9 mouse cellular contexts compared by ENCODE assay signal in genomic region chrX:166477393-166477792, GRCm38 (mm10). TPM values are rescaled to one million over a fixed set of nuclear protein-coding genes. Genes with fewer than 3 reads are reported as not detected.
DNase-seq lines count a peak whose midpoint lies in the region; ATAC-seq and TF ChIP-seq lines count a peak whose summit lies in the region.
"Had no signal": no experiment of that assay in that cellular context is flagged by ENCODE, and none has a peak within 500 bp of the region (broad histone marks: within the 10 kb centered on the region; RNA-seq: fewer than 3 reads in every experiment).

No protein-coding gene starts in this region.

- no peaks in the 10 kb centered on the region for H3K36me3 ChIP-seq in hindbrain, embryonic 13.5 days
- H3K36me3 ChIP-seq in hindbrain, embryonic 11.5 days (ENCODE audit: control insufficient read depth, insufficient read depth, low read length) = no peaks in the 10 kb centered on the region
- no peaks in the 10 kb centered on the region; the same call in none of the 2 replicates for H3K36me3 ChIP-seq in ES-E14 (ENCODE audit: control insufficient read depth, insufficient read depth, low read length, poor library complexity, severe bottlenecking)
- no peaks in the 10 kb centered on the region for H3K36me3 ChIP-seq in forebrain, embryonic 16.5 days (ENCODE audit: control insufficient read depth, insufficient read depth)
- no peaks in the 10 kb centered on the region for H3K36me3 ChIP-seq in liver, embryonic 15.5 days (replicated peaks)

- H3K4me1 ChIP-seq in hindbrain, embryonic 13.5 days (replicated peaks) = peaks cover 16% of the 10 kb centered on the region
- H3K4me1 ChIP-seq in hindbrain, embryonic 11.5 days (replicated peaks; ENCODE audit: control insufficient read depth, insufficient read depth, low read length) = no peaks in the 10 kb centered on the region
- H3K4me1 ChIP-seq in ES-E14 (ENCODE audit: control insufficient read depth in 2 of 2, insufficient read depth in 2 of 2, low read length in 2 of 2, poor library complexity in 1 of 2) = no peaks in the 10 kb centered on the region; a peak in 1 of 4 replicates
- peaks cover 4% of the 10 kb centered on the region for H3K4me1 ChIP-seq in forebrain, embryonic 16.5 days (replicated peaks; ENCODE audit: control insufficient read depth, insufficient read depth, low read length)
- 0 out of 2 replicates have a peak, but pooled peaks cover 2% of the 10 kb centered on the region for H3K4me1 ChIP-seq in liver, embryonic 15.5 days (replicated peaks)

- H3K9me3 ChIP-seq in hindbrain, embryonic 13.5 days = no peaks in the 10 kb centered on the region
- H3K9me3 ChIP-seq in hindbrain, embryonic 11.5 days (ENCODE audit: control insufficient read depth, low read length) = no peaks in the 10 kb centered on the region
- no peaks in the 10 kb centered on the region for H3K9me3 ChIP-seq in ES-E14 (ENCODE audit: control insufficient read depth, insufficient read depth, low read depth, low read length)
- H3K9me3 ChIP-seq in forebrain, embryonic 16.5 days (ENCODE audit: control insufficient read depth, low read length) = no peaks in the 10 kb centered on the region
- H3K9me3 ChIP-seq in liver, embryonic 15.5 days (replicated peaks) = no peaks in the 10 kb centered on the region

- H3K4me3 ChIP-seq in hindbrain, embryonic 13.5 days = peak overlapping the region; percentile 9; the same call in 1 of the 2 replicates
- no peak overlapping the region for H3K4me3 ChIP-seq in hindbrain, embryonic 11.5 days (ENCODE audit: low read depth, low read length)
- peak overlapping the region; percentile 11 to 28; a peak in 2 of 4 replicates for H3K4me3 ChIP-seq in ES-E14 (ENCODE audit: insufficient read depth in 1 of 2, low read depth in 1 of 2, low read length in 2 of 2, poor library complexity in 1 of 2, severe bottlenecking in 1 of 2)
- 0 out of 2 replicates have a peak overlapping the region, but pooled peaks have one; percentile 9 for H3K4me3 ChIP-seq in forebrain, embryonic 16.5 days (replicated peaks; ENCODE audit: low read length)
- peak overlapping the region; percentile 3; the same call in 1 of the 2 replicates for H3K4me3 ChIP-seq in liver, embryonic 15.5 days (replicated peaks)

- no peak for ATAC-seq in hindbrain, embryonic 13.5 days (ENCODE audit: low FRiP score)
- no peak for ATAC-seq in hindbrain, embryonic 11.5 days (ENCODE audit: low FRiP score)
- ATAC-seq in forebrain, embryonic 16.5 days = no peak
- no peak for ATAC-seq in liver, embryonic 15.5 days (ENCODE audit: insufficient read depth)
- ATAC-seq in megakaryocyte, adult 5-6 weeks (ENCODE audit: poor library complexity, severe bottlenecking) = no peak

- H3K27ac ChIP-seq in hindbrain, embryonic 13.5 days = no peak overlapping the region
- no peak overlapping the region for H3K27ac ChIP-seq in hindbrain, embryonic 11.5 days (ENCODE audit: low read depth, low read length)
- no peak overlapping the region for H3K27ac ChIP-seq in ES-E14 (ENCODE audit: insufficient read depth, low read depth, low read length, poor library complexity, severe bottlenecking)
- no peak overlapping the region for H3K27ac ChIP-seq in forebrain, embryonic 16.5 days (ENCODE audit: low read length)
- H3K27ac ChIP-seq in liver, embryonic 15.5 days (replicated peaks) = no peak overlapping the region

- in situ Hi-C loops in ES-E14 (cut with MboI; ENCODE audit: low sequenced_read_pairs in 2 of 2, unreplicated experiment in 2 of 2) = no loop called here

- 72% methylated on average over 6 of the region's 6 CpGs for WGBS in hindbrain, embryonic 13.5 days
- 74% methylated on average over 6 of the region's 6 CpGs for WGBS in hindbrain, embryonic 11.5 days
- 78% methylated on average over 6 of the region's 6 CpGs for WGBS in forebrain, embryonic 16.5 days
- 60% methylated on average over 6 of the region's 6 CpGs for WGBS in liver, embryonic 15.5 days (ENCODE audit: insufficient replicate concordance)

- H3K9ac ChIP-seq in hindbrain, embryonic 13.5 days = no peak overlapping the region
- H3K9ac ChIP-seq in hindbrain, embryonic 11.5 days (ENCODE audit: low read depth, low read length) = no peak overlapping the region
- H3K9ac ChIP-seq in ES-E14 (ENCODE audit: insufficient read depth, low read depth, low read length, poor library complexity, severe bottlenecking) = peak overlapping the region; percentile 38; the same call in 1 of the 2 replicates
- no peak overlapping the region for H3K9ac ChIP-seq in forebrain, embryonic 16.5 days (replicated peaks; ENCODE audit: low read depth, low read length)
- no peak overlapping the region for H3K9ac ChIP-seq in liver, embryonic 15.5 days

- H3K27me3 ChIP-seq in hindbrain, embryonic 13.5 days = no peaks in the 10 kb centered on the region
- H3K27me3 ChIP-seq in hindbrain, embryonic 11.5 days (ENCODE audit: control insufficient read depth, insufficient read depth, low read length) = no peaks in the 10 kb centered on the region
- no peaks in the 10 kb centered on the region for H3K27me3 ChIP-seq in forebrain, embryonic 16.5 days (replicated peaks; ENCODE audit: control insufficient read depth, insufficient read depth, low read length)
- no peaks in the 10 kb centered on the region for H3K27me3 ChIP-seq in liver, embryonic 15.5 days

- DNase-seq in hindbrain, embryonic 11.5 days (ENCODE audit: low spot score) = no peak
- no peak for DNase-seq in ES-E14 (ENCODE audit: low read depth, low spot score)
- no peak for DNase-seq in urinary bladder, adult 18-20 months (ENCODE audit: low spot score in 2 of 2)
- DNase-seq in spleen, postnatal 10 days (ENCODE audit: low spot score in 2 of 2) = no peak
- DNase-seq: spleen, adult 18-20 months had no signal

- H3K4me2 ChIP-seq in hindbrain, embryonic 13.5 days = peak overlapping the region; percentile 62
- H3K4me2 ChIP-seq in hindbrain, embryonic 11.5 days (replicated peaks; ENCODE audit: low read depth, low read length) = no peak overlapping the region
- H3K4me2 ChIP-seq in forebrain, embryonic 16.5 days (ENCODE audit: low read length) = peak overlapping the region; percentile 28
- H3K4me2 ChIP-seq in liver, embryonic 15.5 days = peak overlapping the region; percentile 68; the same call in 1 of the 2 replicates

TF ChIP-seq in ES-E14, 5 proteins besides CTCF, POLR2A, EP300 and RAD21:
- TF ChIP-seq CHD2 (IDR thresholded peaks at IDR 0.05; ENCODE audit: low read depth, low read length) (no peak), MAFK (IDR thresholded peaks at IDR 0.05; ENCODE audit: insufficient read depth, low read depth, low read length) (no peak), ZC3H11A (IDR thresholded peaks at IDR 0.05; ENCODE audit: borderline replicate concordance, low read depth, low read length) (no peak)

RNA-seq across cellular contexts. Expression of gene Rab9, which starts 2.3 kb away (rescaled TPM):
- polyA plus RNA-seq in hindbrain, embryonic 13.5 days (2015; fragmentation: Nextera tagmentation; extraction: Ambion mirVana) = 49.1 and 53.2 TPM in 2 replicates
- 56.8 and 61.6 TPM in 2 replicates for polyA plus RNA-seq in hindbrain, embryonic 11.5 days (2014; fragmentation: Nextera tagmentation; extraction: Ambion mirVana)
- 16.5 and 30.0 TPM in 2 replicates for total RNA-seq in ES-E14 (2012; rRNA removed)
- polyA plus RNA-seq in forebrain, embryonic 16.5 days (2015; fragmentation: Nextera tagmentation; extraction: Ambion mirVana) = 50.2 and 55.7 TPM in 2 replicates
- 18.6 and 21.9 TPM in 2 replicates for polyA plus RNA-seq in liver, embryonic 15.5 days (2015; fragmentation: Nextera tagmentation; extraction: Ambion mirVana)
- 45.1 and 50.2 TPM in 2 replicates for total RNA-seq in megakaryocyte, adult 5-6 weeks (2015)
- total RNA-seq in megakaryocyte, adult 5-6 weeks (2017) = 65.7 and 77.2 TPM in 2 replicates

RNA-seq across cellular contexts. Expression of gene Ofd1, which starts 36.9 kb away (rescaled TPM):
- polyA plus RNA-seq in hindbrain, embryonic 13.5 days (2015; fragmentation: Nextera tagmentation; extraction: Ambion mirVana) = 7.3 and 8.5 TPM in 2 replicates
- 9.1 and 9.8 TPM in 2 replicates for polyA plus RNA-seq in hindbrain, embryonic 11.5 days (2014; fragmentation: Nextera tagmentation; extraction: Ambion mirVana)
- 8.0 and 10.7 TPM in 2 replicates for total RNA-seq in ES-E14 (2012; rRNA removed)
- 7.8 and 7.9 TPM in 2 replicates for polyA plus RNA-seq in forebrain, embryonic 16.5 days (2015; fragmentation: Nextera tagmentation; extraction: Ambion mirVana)
- 2.1 and 2.2 TPM in 2 replicates for polyA plus RNA-seq in liver, embryonic 15.5 days (2015; fragmentation: Nextera tagmentation; extraction: Ambion mirVana)
- 5.2 TPM in 2 replicates for total RNA-seq in megakaryocyte, adult 5-6 weeks (2015)
- total RNA-seq in megakaryocyte, adult 5-6 weeks (2017) = 9.4 and 10.9 TPM in 2 replicates

RNA-seq across cellular contexts. Expression of gene Trappc2, which starts 37.0 kb away (rescaled TPM):
- polyA plus RNA-seq in hindbrain, embryonic 13.5 days (2015; fragmentation: Nextera tagmentation; extraction: Ambion mirVana) = 84.0 and 86.8 TPM in 2 replicates
- 51.9 and 59.2 TPM in 2 replicates for polyA plus RNA-seq in hindbrain, embryonic 11.5 days (2014; fragmentation: Nextera tagmentation; extraction: Ambion mirVana)
- total RNA-seq in ES-E14 (2012; rRNA removed) = 5.0 and 13.3 TPM in 2 replicates
- polyA plus RNA-seq in forebrain, embryonic 16.5 days (2015; fragmentation: Nextera tagmentation; extraction: Ambion mirVana) = 71.1 and 79.4 TPM in 2 replicates
- 9.7 and 9.9 TPM in 2 replicates for polyA plus RNA-seq in liver, embryonic 15.5 days (2015; fragmentation: Nextera tagmentation; extraction: Ambion mirVana)
- 23.0 and 26.8 TPM in 2 replicates for total RNA-seq in megakaryocyte, adult 5-6 weeks (2015)
- 13.4 and 18.7 TPM in 2 replicates for total RNA-seq in megakaryocyte, adult 5-6 weeks (2017)

RNA-seq across cellular contexts. Expression of gene Tceanc, which starts 41.0 kb away (rescaled TPM):
- 8.3 and 8.5 TPM in 2 replicates for polyA plus RNA-seq in hindbrain, embryonic 13.5 days (2015; fragmentation: Nextera tagmentation; extraction: Ambion mirVana)
- polyA plus RNA-seq in hindbrain, embryonic 11.5 days (2014; fragmentation: Nextera tagmentation; extraction: Ambion mirVana) = 11.0 and 13.6 TPM in 2 replicates
- 3.2 and 4.0 TPM in 2 replicates for total RNA-seq in ES-E14 (2012; rRNA removed)
- polyA plus RNA-seq in forebrain, embryonic 16.5 days (2015; fragmentation: Nextera tagmentation; extraction: Ambion mirVana) = 7.6 TPM in 2 replicates
- 3.0 and 3.2 TPM in 2 replicates for polyA plus RNA-seq in liver, embryonic 15.5 days (2015; fragmentation: Nextera tagmentation; extraction: Ambion mirVana)
- total RNA-seq in megakaryocyte, adult 5-6 weeks (2015) = 5.9 and 7.8 TPM in 2 replicates
- total RNA-seq in megakaryocyte, adult 5-6 weeks (2017) = 6.8 and 11.7 TPM in 2 replicates
